Mouse (Mus musculus) CH12.LX (cell line): ENCODE results near the gene Trp73. TPM values are rescaled to one million over a fixed set of nuclear protein-coding genes. Genes with fewer than 3 reads are reported as not detected.

ENCODE experiments used
- DNase-seq: peaks from one replicate; pipeline ENCODE4 v3.0.0-alpha.2; 2013; ENCODE audit errors: extremely low read depth
- H3K27ac ChIP-seq: 2 replicates; pipeline ENCODE4 v1.5.1; 2012; ENCODE audit warnings: low read depth, mild to moderate bottlenecking, control low read depth, moderate library complexity; ENCODE audit not compliant: insufficient read depth
- H3K27me3 ChIP-seq: replicated peaks from 2 replicates; pipeline ENCODE3; 2012; ENCODE audit warnings: inconsistent platforms
- H3K36me3 ChIP-seq, 2 experiments: replicated peaks in 1 of 2; 2 replicates each; pipeline versions ENCODE3 to v1.6.1; 2012; ENCODE audit warnings: inconsistent platforms in 1 of 2, low read length in 1 of 2, mild to moderate bottlenecking in 1 of 2, mixed read lengths in 1 of 2, moderate library complexity in 1 of 2; ENCODE audit not compliant: control insufficient read depth in 1 of 2, insufficient read depth in 1 of 2
- H3K4me1 ChIP-seq, 2 experiments: 2 replicates each; pipeline ENCODE4 v1.6.1; 2012; ENCODE audit warnings: inconsistent platforms in 1 of 2, moderate library complexity in 1 of 2; ENCODE audit not compliant: insufficient read depth in 2 of 2, control insufficient read depth in 1 of 2
- H3K4me2 ChIP-seq: 2 replicates; pipeline ENCODE4 v1.6.1; 2012; ENCODE audit warnings: low read depth, mild to moderate bottlenecking, control low read depth; ENCODE audit not compliant: poor library complexity, insufficient read depth, severe bottlenecking
- H3K4me3 ChIP-seq, 3 experiments: fragments of 150-350 bp in 1 of 3; sonication (generic) in 1 of 3; replicated peaks in 1 of 3; 2 replicates each; pipeline versions ENCODE3 to v1.5.1; 2011 to 2012; ENCODE audit warnings: low read depth in 2 of 3, low read length in 2 of 3, mild to moderate bottlenecking in 2 of 3, moderate library complexity in 2 of 3, control low read depth in 1 of 3, improper control_type of control experiment in 1 of 3, inconsistent platforms in 1 of 3, mixed read lengths in 1 of 3; ENCODE audit not compliant: poor library complexity in 1 of 3
- H3K79me2 ChIP-seq: replicated peaks from 2 replicates; pipeline ENCODE4 v1.6.1; 2012; ENCODE audit warnings: mild to moderate bottlenecking, moderate library complexity; ENCODE audit not compliant: control insufficient read depth, poor library complexity, insufficient read depth, severe bottlenecking; ENCODE audit errors: extremely low read depth
- H3K9ac ChIP-seq: 2 replicates; pipeline ENCODE4 v1.6.1; 2012; ENCODE audit warnings: low read depth, mild to moderate bottlenecking, control low read depth, moderate library complexity; ENCODE audit not compliant: insufficient read depth
- H3K9me3 ChIP-seq: replicated peaks from 2 replicates; pipeline ENCODE3; 2012; ENCODE audit warnings: low read length, inconsistent platforms, mixed read lengths
- BHLHE40 ChIP-seq: IDR thresholded peaks from 2 replicates; pipeline ENCODE4 v1.6.1; 2011; ENCODE audit warnings: mild to moderate bottlenecking, low read depth, low read length, improper control_type of control experiment
- CHD1 ChIP-seq: IDR thresholded peaks from 2 replicates; pipeline ENCODE4 v1.6.1; 2012; ENCODE audit warnings: low read depth, low read length, improper control_type of control experiment, inconsistent platforms
- EP300 ChIP-seq: IDR thresholded peaks from 2 replicates; pipeline ENCODE4 v1.6.1; 2011; ENCODE audit warnings: low read length, improper control_type of control experiment
- GABPA ChIP-seq: IDR thresholded peaks from 2 replicates; pipeline ENCODE4 v1.6.1; 2012; ENCODE audit warnings: low read depth, low read length, improper control_type of control experiment, inconsistent platforms; ENCODE audit not compliant: insufficient replicate concordance
- HCFC1 ChIP-seq: IDR thresholded peaks from 2 replicates; pipeline ENCODE4 v1.6.1; 2012; ENCODE audit warnings: low read depth, mild to moderate bottlenecking, inconsistent platforms, low read length, improper control_type of control experiment
- JUN ChIP-seq: IDR thresholded peaks from 2 replicates; pipeline ENCODE4 v1.6.1; 2011; ENCODE audit warnings: low read depth, mild to moderate bottlenecking, low read length, improper control_type of control experiment, moderate library complexity; ENCODE audit not compliant: insufficient read depth
- JUND ChIP-seq: conservative IDR thresholded peaks from 2 replicates; pipeline ENCODE4 v1.6.1; 2011; ENCODE audit warnings: low read depth, low read length, improper control_type of control experiment
- KAT2A ChIP-seq: IDR thresholded peaks from 2 replicates; pipeline ENCODE4 v1.6.1; 2012; ENCODE audit warnings: low read length, improper control_type of control experiment, inconsistent platforms; ENCODE audit not compliant: insufficient replicate concordance
- MAZ ChIP-seq: IDR thresholded peaks from 2 replicates; pipeline ENCODE4 v1.6.1; 2012; ENCODE audit warnings: low read depth, mild to moderate bottlenecking, inconsistent platforms, low read length, improper control_type of control experiment, moderate library complexity
- MEF2A ChIP-seq: IDR thresholded peaks from 2 replicates; pipeline ENCODE4 v1.6.1; 2014; ENCODE audit warnings: low read depth, mild to moderate bottlenecking, inconsistent platforms, low read length, improper control_type of control experiment, borderline replicate concordance
- MXI1 ChIP-seq: IDR thresholded peaks from 2 replicates; pipeline ENCODE4 v1.6.1; 2011; ENCODE audit warnings: mild to moderate bottlenecking, low read depth, low read length, improper control_type of control experiment
- NELFE ChIP-seq: IDR thresholded peaks from 2 replicates; pipeline ENCODE4 v1.6.1; 2011; ENCODE audit warnings: low read depth, low read length, improper control_type of control experiment
- NRF1 ChIP-seq: IDR thresholded peaks from 2 replicates; pipeline ENCODE4 v1.6.1; 2014; ENCODE audit warnings: low read depth, mild to moderate bottlenecking, inconsistent platforms, low read length, improper control_type of control experiment, moderate library complexity
- POLR2AphosphoS2 ChIP-seq: IDR thresholded peaks from 2 replicates; pipeline ENCODE4 v1.6.1; 2011; ENCODE audit warnings: low read depth, low read length, improper control_type of control experiment
- RCOR1 ChIP-seq: conservative IDR thresholded peaks from 2 replicates; pipeline ENCODE4 v1.6.1; 2012; ENCODE audit warnings: low read depth, mild to moderate bottlenecking, inconsistent platforms, low read length, improper control_type of control experiment
- SIN3A ChIP-seq: IDR thresholded peaks from 2 replicates; pipeline ENCODE4 v1.6.1; 2012; ENCODE audit warnings: low read length, improper control_type of control experiment, inconsistent platforms
- TCF12 ChIP-seq: IDR thresholded peaks from 2 replicates; pipeline ENCODE4 v1.6.1; 2014; ENCODE audit warnings: low read depth, mild to moderate bottlenecking, inconsistent platforms, low read length, improper control_type of control experiment
- UBTF ChIP-seq: IDR thresholded peaks from 2 replicates; pipeline ENCODE4 v1.6.1; 2012; ENCODE audit warnings: low read depth, mild to moderate bottlenecking, inconsistent platforms, low read length, improper control_type of control experiment, moderate library complexity
- USF1 ChIP-seq: IDR thresholded peaks from 2 replicates; pipeline ENCODE4 v1.6.1; 2014; ENCODE audit warnings: low read depth, mild to moderate bottlenecking, inconsistent platforms, low read length, improper control_type of control experiment
- ZMIZ1 ChIP-seq: IDR thresholded peaks from 2 replicates; pipeline ENCODE4 v1.6.1; 2012; ENCODE audit warnings: low read depth, mild to moderate bottlenecking, inconsistent platforms, low read length, improper control_type of control experiment
- dilution Hi-C: fragments of 300-500 bp; cut with MboI; formaldehyde crosslinking; loops from 2 replicates; pipeline ENCODE4 v1.14.3; 2020; ENCODE audit warnings: low sequenced_read_pairs; ENCODE audit not compliant: extremely low pct_unique_long_range_greater_than_20kb, extremely low pct_ligation_motif_present
- in situ Hi-C: fragments of 300-500 bp; cut with MboI; formaldehyde crosslinking; loops from 3 replicates; pipeline ENCODE4 v1.14.3; 2019; ENCODE audit warnings: low sequenced_read_pairs, low pct_ligation_motif_present, low pct_unique_long_range_greater_than_20kb, mixed read lengths
- polyA plus RNA-seq: library from polyadenylated mRNA; unstranded; fragments of >175 nt; gene quantifications from 2 replicates; pipeline ENCODE4 v1.2.1, GENCODE M21; 2012; ENCODE audit warnings: low read depth; ENCODE audit not compliant: insufficient read length
- total RNA-seq, 2 experiments: library from RNA; depleted of rRNA; stranded (reverse); fragments of 300-350 nt in 1 of 2; fragments of >200 nt in 1 of 2; gene quantifications; 2 replicates each; pipeline ENCODE4 v1.2.3; 2012 to 2014

The Trp73 gene
- total and polyA plus RNA-seq, 3 experiments: 14.0 to 34.3 (median 30.0) TPM

- peaks cover 21 to 80% of the 10 kb centered on the region in 2 experiments for H3K4me1 ChIP-seq
- H3K9me3 ChIP-seq: peaks cover 10% of the 10 kb centered on the region
- dilution Hi-C loops (no loop called here), in situ Hi-C loops (loop anchor here (25.0 kb wide), 1 partner anchor 797 kb away; the partner anchor contains the start of gene Tnfrsf14)
- H3K4me3 ChIP-seq: peak overlapping the region; percentile 49 to 71 (median 61)
- H3K27me3 ChIP-seq: peaks cover 36% of the 10 kb centered on the region
- H3K4me2 ChIP-seq: peak overlapping the region; percentile 30
- no peak for DNase-seq
- TF ChIP-seq TCF12: no peak
- peak; percentile 74 for TF ChIP-seq NRF1
- TF ChIP-seq MXI1: no peak
- no peak for TF ChIP-seq NELFE
- TF ChIP-seq ZMIZ1: no peak
- no peak for TF ChIP-seq KAT2A
- H3K79me2 ChIP-seq: peaks cover 46% of the 10 kb centered on the region
- H3K36me3 ChIP-seq: peaks cover 5 to 12% of the 10 kb centered on the region in 2 experiments
- peak overlapping the region; percentile 31 for H3K9ac ChIP-seq
- no peak overlapping the region for H3K27ac ChIP-seq
Measured at GRCm38 (mm10) chr4:154140213-154141008, 403 bp upstream of the Trp73 start.

- Histone ChIP-seq H3K9ac (peak overlapping the region; percentile 31), H3K36me3 (peaks cover 0 to 7% of the 10 kb centered on the region in 2 experiments), H3K79me2 (peaks cover 41% of the 10 kb centered on the region), H3K27ac (no peak overlapping the region), H3K4me2 (peak overlapping the region; percentile 30), H3K27me3 (peaks cover 36% of the 10 kb centered on the region), H3K4me1 (peaks cover 23 to 76% of the 10 kb centered on the region in 2 experiments), H3K4me3 (peak overlapping the region; percentile 49 to 71 (median 61)), H3K9me3 (peaks cover 10% of the 10 kb centered on the region)
- DNase-seq: no peak
- no peak for TF ChIP-seq MAZ
- TF ChIP-seq UBTF: peak; percentile 48; the same call in 1 of the 2 replicates
- peak; percentile 18; the same call in 1 of the 2 replicates for TF ChIP-seq ZMIZ1
- no peak for TF ChIP-seq BHLHE40
- TF ChIP-seq, all 38 proteins: peak for 2
- dilution Hi-C loops (no loop called here), in situ Hi-C loops (loop anchor here (25.0 kb wide), 1 partner anchor 798 kb away; the partner anchor contains the start of gene Tnfrsf14)
Measured at GRCm38 (mm10) chr4:154139671-154140181, 282 bp downstream of the Trp73 start.

- H3K4me2 ChIP-seq: peak overlapping the region; percentile 84
- no peak overlapping the region for H3K4me3 ChIP-seq
- in situ Hi-C loops: loop anchor here (25.0 kb wide), 1 partner anchor 800 kb away; the partner anchor contains the start of gene Tnfrsf14
- dilution Hi-C loops: no loop called here
- peak overlapping the region; percentile 13; the same call in 1 of the 2 replicates for H3K27ac ChIP-seq
- H3K9me3 ChIP-seq: peaks cover 10% of the 10 kb centered on the region
- DNase-seq: peak; percentile 73
- peaks cover 32 to 69% of the 10 kb centered on the region in 2 experiments for H3K4me1 ChIP-seq
- H3K36me3 ChIP-seq: no peaks in the 10 kb centered on the region
- peak overlapping the region; percentile 21 for H3K9ac ChIP-seq
- H3K27me3 ChIP-seq: peaks cover 36% of the 10 kb centered on the region
- peaks cover 19% of the 10 kb centered on the region for H3K79me2 ChIP-seq
- TF ChIP-seq USF1 (no peak), MAZ (peak; percentile 54; the same call in 1 of the 2 replicates), EP300 (peak; percentile 94), GABPA (no peak), MXI1 (0 out of 2 replicates have a peak, but pooled peaks have one; percentile 21), JUN (peak; percentile 86), RCOR1 (peak; percentile 83), SIN3A (peak; percentile 87), HCFC1 (0 out of 2 replicates have a peak, but pooled peaks have one; percentile 21), CHD1 (peak; percentile 60; the same call in 1 of the 2 replicates), JUND (peak; percentile 95), NELFE (no peak), POLR2AphosphoS2 (no peak), MEF2A (peak; percentile 78; the same call in 1 of the 2 replicates), TCF12 (peak; percentile 50; the same call in 1 of the 2 replicates)
Measured at GRCm38 (mm10) chr4:154137139-154137538, 2.9 kb downstream of the Trp73 start.
